Comparison of ENCODE assay signal across 11 mouse cellular contexts in genomic region chr4:107012574-107012973, GRCm38 (mm10). TPM values are rescaled to one million over a fixed set of nuclear protein-coding genes. Genes with fewer than 3 reads are reported as not detected.
A peak's percentile ranks its signal among the peaks of the same experiment; 100 is the strongest.
DNase-seq lines count a peak whose midpoint lies in the region; ATAC-seq and TF ChIP-seq lines count a peak whose summit lies in the region.
"Had no signal": no experiment of that assay in that cellular context is flagged by ENCODE, and none has a peak within 500 bp of the region (broad histone marks: within the 10 kb centered on the region; RNA-seq: fewer than 3 reads in every experiment).

No protein-coding gene starts in this region.

- no peak overlapping the region for H3K4me3 ChIP-seq in intestine, postnatal 0 days (ENCODE audit: low read depth, low read length)
- H3K4me3 ChIP-seq in intestine, embryonic 16.5 days (ENCODE audit: low read length): no peak overlapping the region
- no peak overlapping the region for H3K4me3 ChIP-seq in cerebellum, adult 2 months (replicated peaks; ENCODE audit: insufficient read depth, low read depth, low read length)
- no peak overlapping the region for H3K4me3 ChIP-seq in limb, embryonic 14.5 days (replicated peaks; ENCODE audit: low read length)
- H3K4me3 ChIP-seq: forebrain, embryonic 10.5 days had no signal

- no peak overlapping the region; the same call in 1 of the 2 replicates for H3K9ac ChIP-seq in intestine, postnatal 0 days (ENCODE audit: low read depth, low read length)
- no peak overlapping the region for H3K9ac ChIP-seq in intestine, embryonic 16.5 days (ENCODE audit: low read depth, low read length)
- H3K9ac ChIP-seq in limb, embryonic 14.5 days (ENCODE audit: low read depth, low read length, severe bottlenecking): no peak overlapping the region

- ATAC-seq in intestine, postnatal 0 days: no peak
- ATAC-seq in intestine, embryonic 16.5 days: no peak
- no peak for ATAC-seq in limb, embryonic 14.5 days (ENCODE audit: low FRiP score, low read depth)
- ATAC-seq in frontal cortex, adult (ENCODE audit: low TSS enrichment): no peak

- H3K4me1 ChIP-seq in intestine, postnatal 0 days (replicated peaks; ENCODE audit: control insufficient read depth, insufficient read depth, low read length): peaks cover 18% of the 10 kb centered on the region; the same call in 1 of the 2 replicates
- H3K4me1 ChIP-seq in intestine, embryonic 16.5 days (ENCODE audit: control insufficient read depth, insufficient read depth, low read length): peaks cover 30% of the 10 kb centered on the region
- H3K4me1 ChIP-seq in cerebellum, adult 2 months (ENCODE audit: control insufficient read depth, insufficient read depth, low read length): peaks cover 76% of the 10 kb centered on the region
- peaks cover 52% of the 10 kb centered on the region for H3K4me1 ChIP-seq in limb, embryonic 14.5 days (ENCODE audit: control insufficient read depth, insufficient read depth, low read length)

- no peak overlapping the region for H3K4me2 ChIP-seq in intestine, postnatal 0 days (replicated peaks; ENCODE audit: low read depth)
- no peak overlapping the region for H3K4me2 ChIP-seq in intestine, embryonic 16.5 days (ENCODE audit: low read depth, low read length)
- no peak overlapping the region for H3K4me2 ChIP-seq in limb, embryonic 14.5 days (replicated peaks; ENCODE audit: low read depth, low read length, severe bottlenecking)

- no peaks in the 10 kb centered on the region for H3K27me3 ChIP-seq in intestine, postnatal 0 days (replicated peaks; ENCODE audit: control insufficient read depth, insufficient read depth, low read length)
- H3K27me3 ChIP-seq in intestine, embryonic 16.5 days (replicated peaks; ENCODE audit: control insufficient read depth, insufficient read depth, low read length): no peaks in the 10 kb centered on the region
- H3K27me3 ChIP-seq in cerebellum, adult 2 months (ENCODE audit: control insufficient read depth, insufficient read depth, low read length): no peaks in the 10 kb centered on the region
- H3K27me3 ChIP-seq in limb, embryonic 14.5 days (ENCODE audit: control insufficient read depth, insufficient read depth, low read length): no peaks in the 10 kb centered on the region

- WGBS in intestine, postnatal 0 days: 84% methylated on average over 3 of the region's 3 CpGs
- WGBS in intestine, embryonic 16.5 days: 86% methylated on average over 3 of the region's 3 CpGs
- whole genome bisulfite sequencing in cerebellum, adult 2 months: 8% methylated on average over 3 of the region's 3 CpGs
- 79% methylated on average over 3 of the region's 3 CpGs for WGBS in limb, embryonic 14.5 days

- no peak for TF ChIP-seq POLR2A in cerebellum, adult 2 months (IDR thresholded peaks at IDR 0.05; ENCODE audit: borderline replicate concordance, insufficient read depth, low read length)
- no peak for TF ChIP-seq POLR2A in limb, embryonic 14.5 days (IDR thresholded peaks at IDR 0.05; ENCODE audit: borderline replicate concordance, extremely low read depth, insufficient read depth, insufficient read length)

- peaks cover 15% of the 10 kb centered on the region for H3K36me3 ChIP-seq in intestine, postnatal 0 days (ENCODE audit: control insufficient read depth, insufficient read depth)
- H3K36me3 ChIP-seq in intestine, embryonic 16.5 days (ENCODE audit: control insufficient read depth, insufficient read depth, low read length): no peaks in the 10 kb centered on the region
- peaks cover 25% of the 10 kb centered on the region for H3K36me3 ChIP-seq in limb, embryonic 14.5 days (ENCODE audit: control insufficient read depth, insufficient read depth, low read length)

- peak; percentile 83 to 94 for DNase-seq in cerebellum, adult 2 months
- peak; percentile 35 to 64 for DNase-seq in gastrocnemius, adult 8-10 months (ENCODE audit: low spot score in 2 of 2)
- no peak for DNase-seq in limb, embryonic 14.5 days (ENCODE audit: low spot score)
- DNase-seq in ovary, adult 18-20 months (ENCODE audit: low spot score): no peak
- DNase-seq: adrenal gland, postnatal 25 days; embryo, embryonic 11 days; thymus, postnatal 14 days had no signal

- H3K27ac ChIP-seq in intestine, postnatal 0 days (ENCODE audit: low read depth, low read length): 0 out of 2 replicates have a peak overlapping the region, but pooled peaks have one; percentile 28
- H3K27ac ChIP-seq in intestine, embryonic 16.5 days (ENCODE audit: low read length): no peak overlapping the region
- H3K27ac ChIP-seq in cerebellum, adult 2 months (ENCODE audit: insufficient read depth, low read length): peak overlapping the region; percentile 74
- H3K27ac ChIP-seq in limb, embryonic 14.5 days (replicated peaks; ENCODE audit: low read depth, low read length): peak overlapping the region; percentile 55
- H3K27ac ChIP-seq: forebrain, embryonic 10.5 days had no signal

- no peak for TF ChIP-seq CTCF in intestine, postnatal 0 days (IDR thresholded peaks at IDR 0.05; ENCODE audit: low read depth)
- TF ChIP-seq CTCF in cerebellum, adult 2 months (IDR thresholded peaks at IDR 0.05; ENCODE audit: borderline replicate concordance, insufficient read depth, low read depth, low read length): no peak

- no peaks in the 10 kb centered on the region for H3K9me3 ChIP-seq in intestine, postnatal 0 days (ENCODE audit: control insufficient read depth)
- no peaks in the 10 kb centered on the region for H3K9me3 ChIP-seq in intestine, embryonic 16.5 days (ENCODE audit: control insufficient read depth, low read length)
- no peaks in the 10 kb centered on the region for H3K9me3 ChIP-seq in limb, embryonic 14.5 days (ENCODE audit: control insufficient read depth, low read length)
- H3K9me3 ChIP-seq: forebrain, embryonic 10.5 days had no signal

RNA-seq across cellular contexts. Expression of gene Mrpl37, which starts 54.1 kb away (rescaled TPM):
- polyA plus RNA-seq in intestine, postnatal 0 days (2015; fragmentation: Nextera tagmentation; extraction: Ambion mirVana): 51.4 and 52.8 TPM in 2 replicates
- 112 and 117 TPM in 2 replicates for polyA plus RNA-seq in intestine, embryonic 16.5 days (2015; fragmentation: Nextera tagmentation; extraction: Ambion mirVana)
- 99.5 and 107 TPM in 2 replicates for polyA plus RNA-seq in cerebellum, adult 2 months (2012; rRNA removed)
- 10 to 100 TPM; 77.8 to 92.6 (median 86.3) TPM for total RNA-seq in gastrocnemius, adult 8-10 months (2022)
- 105 and 114 TPM in 2 replicates for polyA plus RNA-seq in limb, embryonic 14.5 days (2012; rRNA removed)
- polyA plus RNA-seq in limb, embryonic 14.5 days (2014; fragmentation: Nextera tagmentation; extraction: Ambion mirVana): 102 and 104 TPM in 2 replicates

RNA-seq across cellular contexts. Expression of gene Cyb5rl, which starts 54.2 kb away (rescaled TPM):
- polyA plus RNA-seq in intestine, postnatal 0 days (2015; fragmentation: Nextera tagmentation; extraction: Ambion mirVana): 3.6 and 4.0 TPM in 2 replicates
- polyA plus RNA-seq in intestine, embryonic 16.5 days (2015; fragmentation: Nextera tagmentation; extraction: Ambion mirVana): 7.2 and 7.7 TPM in 2 replicates
- 5.5 and 5.7 TPM in 2 replicates for polyA plus RNA-seq in cerebellum, adult 2 months (2012; rRNA removed)
- total RNA-seq in gastrocnemius, adult 8-10 months (2022): 10 to 100 TPM; 15.6 to 27.1 (median 16.7) TPM
- 8.5 and 10.0 TPM in 2 replicates for polyA plus RNA-seq in limb, embryonic 14.5 days (2012; rRNA removed)
- polyA plus RNA-seq in limb, embryonic 14.5 days (2014; fragmentation: Nextera tagmentation; extraction: Ambion mirVana): 5.4 and 7.3 TPM in 2 replicates

Comparison
In these comparisons a context has a peak if more than half of its experiments do, and no peak if none do; other contexts are left out.
1. DNase-seq: peak in cerebellum, adult 2 months (2 of 2) and gastrocnemius, adult 8-10 months (2 of 2); none in limb, embryonic 14.5 days (single experiment) and ovary, adult 18-20 months (single experiment).